Mouse (Mus musculus): ENCODE measurements around the gene Rps18. TPM values are rescaled to one million over a fixed set of nuclear protein-coding genes. Genes with fewer than 3 reads are reported as not detected.

The Rps18 gene
- polyA plus RNA-seq, 1 experiment from 2014 or later: 1,781 TPM

DNA sequence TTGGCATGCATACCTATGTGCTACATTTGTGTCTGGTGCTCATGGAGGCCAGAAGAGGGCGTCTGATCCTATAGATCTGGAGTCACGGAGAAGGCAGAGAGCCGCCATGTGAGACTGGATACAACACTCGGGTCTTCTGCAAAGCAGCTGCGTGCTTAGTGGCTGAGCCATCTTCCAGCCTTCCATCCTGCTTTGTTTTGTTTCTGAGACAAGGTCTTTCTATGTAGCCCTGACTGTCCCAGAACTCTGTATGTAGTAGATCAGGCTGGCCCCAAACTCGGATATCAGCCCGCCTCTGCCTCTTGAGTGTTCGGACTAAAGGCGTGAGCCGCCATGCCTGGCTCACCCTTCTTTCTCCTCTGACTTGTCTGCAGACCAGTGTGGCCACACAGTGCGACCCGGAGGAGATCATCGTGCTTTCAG is 40.8 kb downstream of the Rps18 start:
- 71% methylated on average over 13 of the region's 13 CpGs for WGBS
- no peak overlapping the region for H3K27ac ChIP-seq (replicated peaks)
- ATAC-seq (ENCODE audit: low FRiP score, low TSS enrichment): no peak
- no peak overlapping the region for H3K9ac ChIP-seq (ENCODE audit: low read length)
- DNase-seq (ENCODE audit: low spot score): no peak
- H3K27me3 ChIP-seq (ENCODE audit: control insufficient read depth, insufficient read depth, low read length): no peaks in the 10 kb centered on the region
- peak overlapping the region; percentile 27; the same call in 1 of the 2 replicates for H3K4me2 ChIP-seq (replicated peaks; ENCODE audit: low read depth)
- peaks cover 20% of the 10 kb centered on the region for H3K36me3 ChIP-seq (ENCODE audit: control insufficient read depth, insufficient read depth, low read length)
- no peaks in the 10 kb centered on the region for H3K9me3 ChIP-seq (ENCODE audit: control insufficient read depth, low read length)
- peaks cover 3% of the 10 kb centered on the region; the same call in 1 of the 2 replicates for H3K4me1 ChIP-seq (replicated peaks; ENCODE audit: control insufficient read depth, insufficient read depth)
- TF ChIP-seq EP300 (optimal IDR thresholded peaks at IDR 0.05): no peak
- peak; percentile 55 for TF ChIP-seq CTCF (IDR thresholded peaks at IDR 0.05; ENCODE audit: low read depth)
- H3K4me3 ChIP-seq (ENCODE audit: low read depth, low read length): no peak overlapping the region

DNA sequence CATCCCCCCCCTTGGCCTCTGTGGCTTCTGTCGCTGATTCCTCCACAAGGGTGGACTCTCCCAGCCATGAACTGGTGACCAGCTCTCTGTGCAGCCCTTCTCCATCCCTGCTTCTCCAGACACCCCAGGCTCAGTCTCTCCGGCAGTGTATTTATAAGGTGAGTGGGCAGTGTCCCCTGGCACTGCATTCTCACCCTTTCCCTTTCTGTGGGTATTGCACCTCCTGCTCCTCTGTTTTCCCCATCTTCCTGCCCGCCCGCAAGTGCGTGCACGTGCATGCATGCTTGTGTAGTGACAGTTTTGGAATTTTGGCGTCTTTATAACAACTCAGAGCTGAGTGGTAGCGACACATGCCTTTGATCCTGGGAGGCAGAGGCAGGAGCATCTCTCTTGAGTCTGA is 41.9 kb downstream of the Rps18 start:
- H3K9ac ChIP-seq (ENCODE audit: low read length): no peak overlapping the region
- peaks cover 3% of the 10 kb centered on the region; the same call in 1 of the 2 replicates for H3K4me1 ChIP-seq (replicated peaks; ENCODE audit: control insufficient read depth, insufficient read depth)

GRCm38 (mm10) chr17:33913264-33913663 is 42.5 kb downstream of the Rps18 start:
- 91% methylated on average over 10 of the region's 10 CpGs for WGBS
- Histone ChIP-seq H3K27ac (replicated peaks) (no peak overlapping the region), H3K4me3 (ENCODE audit: low read depth, low read length) (no peak overlapping the region), H3K4me2 (replicated peaks; ENCODE audit: low read depth) (no peak overlapping the region), H3K27me3 (ENCODE audit: control insufficient read depth, insufficient read depth, low read length) (no peaks in the 10 kb centered on the region), H3K9me3 (ENCODE audit: control insufficient read depth, low read length) (no peaks in the 10 kb centered on the region), H3K36me3 (ENCODE audit: control insufficient read depth, insufficient read depth, low read length) (peaks cover 20% of the 10 kb centered on the region), H3K9ac (ENCODE audit: low read length) (no peak overlapping the region), H3K4me1 (replicated peaks; ENCODE audit: control insufficient read depth, insufficient read depth) (peaks cover 3% of the 10 kb centered on the region; the same call in 1 of the 2 replicates)
- ATAC-seq (ENCODE audit: low FRiP score, low TSS enrichment) (no peak), DNase-seq (ENCODE audit: low spot score) (no peak)
- TF ChIP-seq EP300 (optimal IDR thresholded peaks at IDR 0.05) (no peak), CTCF (IDR thresholded peaks at IDR 0.05; ENCODE audit: low read depth) (no peak)

More for the DNA sequence above, 41.9 kb downstream of the Rps18 start:
- ATAC-seq (ENCODE audit: low FRiP score, low TSS enrichment) (no peak), DNase-seq (ENCODE audit: low spot score) (no peak)
- 95% methylated on average over 8 of the region's 8 CpGs for WGBS
- Histone ChIP-seq H3K36me3 (ENCODE audit: control insufficient read depth, insufficient read depth, low read length) (peaks cover 20% of the 10 kb centered on the region), H3K9me3 (ENCODE audit: control insufficient read depth, low read length) (no peaks in the 10 kb centered on the region), H3K4me2 (replicated peaks; ENCODE audit: low read depth) (no peak overlapping the region), H3K4me3 (ENCODE audit: low read depth, low read length) (no peak overlapping the region), H3K27ac (replicated peaks) (no peak overlapping the region), H3K27me3 (ENCODE audit: control insufficient read depth, insufficient read depth, low read length) (no peaks in the 10 kb centered on the region)
- no peak for TF ChIP-seq CTCF (IDR thresholded peaks at IDR 0.05; ENCODE audit: low read depth)
- TF ChIP-seq EP300 (optimal IDR thresholded peaks at IDR 0.05): no peak

DNA sequence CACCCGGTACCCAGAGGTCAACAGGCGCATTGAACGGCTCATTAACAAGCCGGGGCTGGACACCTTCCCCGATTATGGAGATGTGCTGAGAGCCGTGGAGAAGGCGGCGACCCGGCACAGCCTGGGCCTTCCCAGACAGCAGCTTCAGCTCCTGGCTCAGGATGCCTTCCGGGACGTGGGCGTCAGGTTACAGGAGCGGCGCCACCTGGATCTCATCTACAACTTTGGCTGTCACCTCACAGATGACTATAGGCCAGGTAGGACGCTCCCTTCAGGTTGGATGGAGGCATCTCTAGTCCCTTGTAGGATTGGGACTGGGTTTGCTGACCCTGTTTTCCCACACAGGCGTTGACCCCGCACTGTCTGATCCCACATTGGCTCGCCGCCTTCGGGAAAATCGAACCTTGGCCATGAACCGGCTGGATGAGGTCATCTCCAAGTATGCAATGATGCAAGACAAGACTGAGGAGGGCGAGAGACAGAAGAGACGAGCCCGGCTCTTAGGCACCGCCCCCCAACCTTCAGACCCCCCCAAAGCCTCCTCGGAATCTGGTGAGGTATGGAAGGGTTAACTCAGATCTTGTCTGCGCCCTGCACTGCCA is 43.9 kb downstream of the Rps18 start:
- Histone ChIP-seq H3K36me3 (ENCODE audit: control insufficient read depth, insufficient read depth, low read length) (peaks cover 20% of the 10 kb centered on the region), H3K27me3 (ENCODE audit: control insufficient read depth, insufficient read depth, low read length) (no peaks in the 10 kb centered on the region), H3K4me3 (ENCODE audit: low read depth, low read length) (no peak overlapping the region), H3K27ac (replicated peaks) (no peak overlapping the region), H3K4me1 (replicated peaks; ENCODE audit: control insufficient read depth, insufficient read depth) (peaks cover 3% of the 10 kb centered on the region; the same call in 1 of the 2 replicates), H3K4me2 (replicated peaks; ENCODE audit: low read depth) (no peak overlapping the region), H3K9ac (ENCODE audit: low read length) (no peak overlapping the region), H3K9me3 (ENCODE audit: control insufficient read depth, low read length) (no peaks in the 10 kb centered on the region)
- TF ChIP-seq CTCF (IDR thresholded peaks at IDR 0.05; ENCODE audit: low read depth): no peak
- no peak for TF ChIP-seq EP300 (optimal IDR thresholded peaks at IDR 0.05)
- 83% methylated on average over 28 of the region's 28 CpGs for WGBS
- ATAC-seq (ENCODE audit: low FRiP score, low TSS enrichment): no peak
- no peak for DNase-seq (ENCODE audit: low spot score)

GRCm38 (mm10) chr17:33911052-33911812 is 44.6 kb downstream of the Rps18 start:
- ATAC-seq (ENCODE audit: low FRiP score, low TSS enrichment) (no peak), DNase-seq (ENCODE audit: low spot score) (no peak)
- Histone ChIP-seq H3K4me1 (replicated peaks; ENCODE audit: control insufficient read depth, insufficient read depth) (peaks cover 3% of the 10 kb centered on the region; the same call in 1 of the 2 replicates), H3K36me3 (ENCODE audit: control insufficient read depth, insufficient read depth, low read length) (peaks cover 20% of the 10 kb centered on the region), H3K27ac (replicated peaks) (no peak overlapping the region), H3K27me3 (ENCODE audit: control insufficient read depth, insufficient read depth, low read length) (no peaks in the 10 kb centered on the region), H3K4me3 (ENCODE audit: low read depth, low read length) (no peak overlapping the region), H3K9me3 (ENCODE audit: control insufficient read depth, low read length) (no peaks in the 10 kb centered on the region), H3K9ac (ENCODE audit: low read length) (no peak overlapping the region), H3K4me2 (replicated peaks; ENCODE audit: low read depth) (no peak overlapping the region)
- TF ChIP-seq EP300 (optimal IDR thresholded peaks at IDR 0.05): no peak
- TF ChIP-seq CTCF (IDR thresholded peaks at IDR 0.05; ENCODE audit: low read depth): no peak
- 87% methylated on average over 31 of the region's 31 CpGs for WGBS

Data from stomach, postnatal 0 days (tissue).